Mouse (Mus musculus): ENCODE data around the gene Slc38a4.

DNA sequence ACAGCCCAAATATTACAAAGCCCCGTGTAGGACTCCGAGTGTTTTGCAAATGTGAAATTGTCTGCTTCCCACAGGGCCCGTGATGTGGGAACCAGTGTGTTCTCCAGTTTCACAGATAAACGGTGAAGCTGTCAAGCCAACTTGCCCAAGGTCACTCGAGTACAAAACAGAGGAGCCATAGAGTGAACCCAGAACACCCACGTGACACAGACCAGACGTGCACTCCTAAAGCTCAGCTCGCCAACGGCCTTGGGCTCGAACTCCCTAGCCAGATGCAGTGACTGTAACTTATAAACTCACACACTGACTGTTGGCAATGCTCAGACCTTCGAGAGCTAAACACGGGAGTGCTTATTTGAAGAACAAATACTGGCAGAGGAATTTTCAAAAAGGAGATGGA, 5.3 kb downstream of the Slc38a4 start:
- no peak for TF ChIP-seq CTCF (IDR thresholded peaks at IDR 0.05; ENCODE audit: extremely low read depth, insufficient read depth, low read length)
- TF ChIP-seq POLR2A (IDR thresholded peaks at IDR 0.05; ENCODE audit: extremely low read depth, insufficient read depth, low read length), result no peak

Measured in cortical plate, adult 2 months (tissue).